Mouse (Mus musculus) forebrain, embryonic 11.5 days (tissue): ENCODE measurements around the gene Pygo2. TPM values are rescaled to one million over a fixed set of nuclear protein-coding genes. Genes with fewer than 3 reads are reported as not detected.

Experiments
- ATAC-seq: fragments of 200-750 bp; cut with Nextera tagmentation; replicated peaks from 2 replicates; pipeline ENCODE4 v1.8.0; 2017; ENCODE audit warnings: moderate TSS enrichment; ENCODE audit not compliant: low FRiP score
- DNase-seq: peaks from one replicate; pipeline ENCODE4 v3.0.0-alpha.2; 2017; ENCODE audit warnings: low spot score
- H3K27ac ChIP-seq: fragments of 300-500 bp; sonication (generic); 2 replicates; pipeline ENCODE4 v1.5.1; 2014; ENCODE audit warnings: low read depth, low read length
- H3K27me3 ChIP-seq: fragments of 300-500 bp; sonication (generic); 2 replicates; pipeline ENCODE4 v1.6.1; 2014; ENCODE audit warnings: mild to moderate bottlenecking, low read length, mixed read lengths; ENCODE audit not compliant: control insufficient read depth, insufficient read depth
- H3K36me3 ChIP-seq: fragments of 300-500 bp; sonication (generic); 2 replicates; pipeline ENCODE4 v1.6.1; 2014; ENCODE audit warnings: mild to moderate bottlenecking, low read length, moderate library complexity, mixed read lengths; ENCODE audit not compliant: control insufficient read depth, insufficient read depth
- H3K4me1 ChIP-seq: fragments of 300-500 bp; sonication (generic); replicated peaks from 2 replicates; pipeline ENCODE4 v1.6.1; 2014; ENCODE audit warnings: low read length, mixed read lengths; ENCODE audit not compliant: control insufficient read depth, insufficient read depth
- H3K4me2 ChIP-seq: fragments of 300-500 bp; sonication (generic); 2 replicates; pipeline ENCODE4 v1.6.1; 2014; ENCODE audit warnings: low read depth, mild to moderate bottlenecking, low read length, moderate library complexity, mixed read lengths; ENCODE audit not compliant: severe bottlenecking
- H3K4me3 ChIP-seq: fragments of 300-500 bp; sonication (generic); 2 replicates; pipeline ENCODE4 v1.5.1; 2014; ENCODE audit warnings: low read depth, low read length
- H3K9ac ChIP-seq: fragments of 300-500 bp; sonication (generic); 2 replicates; pipeline ENCODE4 v1.6.1; 2014; ENCODE audit warnings: low read length
- H3K9me3 ChIP-seq: fragments of 300-500 bp; sonication (generic); 2 replicates; pipeline ENCODE4 v1.6.1; 2016; ENCODE audit warnings: low read length, mixed read lengths; ENCODE audit not compliant: control insufficient read depth
- WGBS: fragments of 180-500 bp; shearing (Covaris S2); extraction: QIAGEN DNeasy Blood & Tissue Kit; methylation state at CpG from one replicate; pipeline ENCODE4 v1.1.7; 2014; 5-methylcytosine and 5-hydroxymethylcytosine counted together
- polyA plus RNA-seq: library from polyadenylated mRNA; unstranded; fragments of >200 nt; fragmentation: Nextera tagmentation; extraction: Ambion mirVana; gene quantifications from 2 replicates; pipeline ENCODE4 v1.2.1, GENCODE M21; 2014

Gene Pygo2
- polyA plus RNA-seq, 1 experiment from 2014 or later, result 53.9 TPM

GRCm38 (mm10) chr3:89432606-89433005 lies 2.6 kb downstream of the Pygo2 start:
- Histone ChIP-seq H3K4me2 (no peak overlapping the region), H3K4me1 (peaks cover 13% of the 10 kb centered on the region), H3K27ac (no peak overlapping the region), H3K4me3 (no peak overlapping the region), H3K9ac (no peak overlapping the region), H3K36me3 (peaks cover 4% of the 10 kb centered on the region), H3K9me3 (no peaks in the 10 kb centered on the region), H3K27me3 (no peaks in the 10 kb centered on the region)
- WGBS, result 94% methylated on average over 8 of the region's 8 CpGs
- DNase-seq (no peak), ATAC-seq (no peak)

GRCm38 (mm10) chr3:89434532-89434931 lies 4.5 kb downstream of the Pygo2 start:
- Histone ChIP-seq H3K4me1 (peaks cover 13% of the 10 kb centered on the region), H3K36me3 (peaks cover 4% of the 10 kb centered on the region), H3K4me3 (no peak overlapping the region), H3K9ac (no peak overlapping the region; the same call in 1 of the 2 replicates), H3K9me3 (no peaks in the 10 kb centered on the region), H3K27ac (0 out of 2 replicates have a peak overlapping the region, but pooled peaks have one; percentile 15), H3K27me3 (no peaks in the 10 kb centered on the region), H3K4me2 (no peak overlapping the region)
- DNase-seq, result no peak
- ATAC-seq, result no peak
- WGBS, result 86% methylated on average over 11 of the region's 11 CpGs

GRCm38 (mm10) chr3:89435041-89435440 lies 5.0 kb downstream of the Pygo2 start:
- H3K9ac ChIP-seq, result no peak overlapping the region; the same call in 1 of the 2 replicates
- H3K36me3 ChIP-seq, result peaks cover 4% of the 10 kb centered on the region
- H3K4me1 ChIP-seq, result peaks cover 13% of the 10 kb centered on the region
- no peak overlapping the region for H3K4me3 ChIP-seq
- H3K4me2 ChIP-seq, result no peak overlapping the region
- H3K27ac ChIP-seq, result 0 out of 2 replicates have a peak overlapping the region, but pooled peaks have one; percentile 15
- WGBS, result 63% methylated on average over 7 of the region's 7 CpGs
- ATAC-seq, result no peak
- no peak for DNase-seq
- H3K27me3 ChIP-seq, result no peaks in the 10 kb centered on the region
- H3K9me3 ChIP-seq, result no peaks in the 10 kb centered on the region

GRCm38 (mm10) chr3:89436176-89437113 lies 6.4 kb downstream of the Pygo2 start, which contains the start of gene Pbxip1:
Pbxip1 (plus strand) TSS chr3:89436706.
- DNase-seq, result peak; percentile 90
- Histone ChIP-seq H3K9me3 (no peaks in the 10 kb centered on the region), H3K27me3 (no peaks in the 10 kb centered on the region), H3K36me3 (peaks cover 4% of the 10 kb centered on the region), H3K27ac (peak within 1 kb of the TSS; percentile 13; the same call in 1 of the 2 replicates), H3K4me3 (peak within 1 kb of the TSS; percentile 30), H3K9ac (peak within 1 kb of the TSS; percentile 41), H3K4me2 (peak within 1 kb of the TSS; percentile 63), H3K4me1 (peaks cover 8% of the 10 kb centered on the region; the same call in 1 of the 2 replicates)
- peak; percentile 76 for ATAC-seq
- 5% methylated on average over 16 of the region's 16 CpGs for WGBS

GRCm38 (mm10) chr3:89437269-89437668 lies 7.3 kb downstream of the Pygo2 start:
- H3K9me3 ChIP-seq, result no peaks in the 10 kb centered on the region
- 25% methylated on average over 5 of the region's 5 CpGs for WGBS
- peaks cover 8% of the 10 kb centered on the region; the same call in 1 of the 2 replicates for H3K4me1 ChIP-seq
- H3K9ac ChIP-seq, result peak overlapping the region; percentile 41
- peak overlapping the region; percentile 30 for H3K4me3 ChIP-seq
- ATAC-seq (no peak), DNase-seq (no peak)
- H3K36me3 ChIP-seq, result peaks cover 4% of the 10 kb centered on the region
- H3K27ac ChIP-seq, result no peak overlapping the region
- H3K4me2 ChIP-seq, result peak overlapping the region; percentile 63
- no peaks in the 10 kb centered on the region for H3K27me3 ChIP-seq

GRCm38 (mm10) chr3:89440691-89441090 lies 10.7 kb downstream of the Pygo2 start:
- WGBS, result 97% methylated on average over 2 of the region's 2 CpGs
- H3K4me1 ChIP-seq, result peaks cover 4% of the 10 kb centered on the region; the same call in 1 of the 2 replicates
- H3K9me3 ChIP-seq, result no peaks in the 10 kb centered on the region
- no peaks in the 10 kb centered on the region for H3K36me3 ChIP-seq
- H3K27ac ChIP-seq, result no peak overlapping the region
- no peak overlapping the region for H3K4me3 ChIP-seq
- no peaks in the 10 kb centered on the region for H3K27me3 ChIP-seq
- no peak overlapping the region for H3K9ac ChIP-seq
- no peak for ATAC-seq
- no peak overlapping the region for H3K4me2 ChIP-seq
- DNase-seq, result no peak

DNA sequence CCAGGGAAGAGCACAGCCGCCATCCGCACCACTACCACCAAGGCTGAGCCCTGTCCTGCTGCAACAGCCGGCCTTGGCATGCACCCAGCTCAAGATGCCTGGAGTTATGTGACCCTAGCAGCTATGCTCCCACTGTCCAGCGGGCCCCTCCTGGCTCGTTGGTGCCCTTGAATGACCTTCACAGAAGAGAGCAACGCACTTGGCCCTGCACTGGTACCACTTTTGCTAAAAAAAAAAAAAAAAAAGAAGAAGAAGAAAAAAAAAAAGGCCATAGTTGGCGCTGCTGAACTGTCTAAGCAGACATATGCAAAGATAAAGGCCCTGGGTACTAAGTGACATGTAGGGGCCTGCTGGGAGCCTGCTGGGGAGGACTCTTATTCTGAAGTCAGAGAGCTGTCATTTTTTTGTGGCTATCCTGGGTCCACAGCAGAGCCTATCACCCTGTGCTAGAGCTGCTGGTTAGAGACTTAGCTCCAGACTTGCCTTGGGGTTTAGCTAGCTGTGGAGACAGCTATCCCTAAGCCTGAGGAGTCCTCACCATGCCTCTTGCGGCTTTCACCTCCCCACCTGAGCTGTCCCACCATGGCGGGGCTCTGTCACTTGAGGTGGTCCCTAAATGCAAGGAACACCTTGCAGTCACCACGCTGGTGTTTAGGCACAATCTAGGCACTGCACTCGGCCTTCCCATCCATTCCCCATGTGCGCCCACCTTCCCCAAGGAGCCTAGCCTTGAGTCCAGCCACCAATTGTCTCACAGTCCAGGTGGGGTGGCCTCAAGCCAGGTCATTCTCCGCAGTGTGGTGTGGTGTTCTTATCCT lies 18.9 kb downstream of the Pygo2 start:
- DNase-seq, result no peak
- 76% methylated on average over 13 of the region's 13 CpGs for WGBS

DNA sequence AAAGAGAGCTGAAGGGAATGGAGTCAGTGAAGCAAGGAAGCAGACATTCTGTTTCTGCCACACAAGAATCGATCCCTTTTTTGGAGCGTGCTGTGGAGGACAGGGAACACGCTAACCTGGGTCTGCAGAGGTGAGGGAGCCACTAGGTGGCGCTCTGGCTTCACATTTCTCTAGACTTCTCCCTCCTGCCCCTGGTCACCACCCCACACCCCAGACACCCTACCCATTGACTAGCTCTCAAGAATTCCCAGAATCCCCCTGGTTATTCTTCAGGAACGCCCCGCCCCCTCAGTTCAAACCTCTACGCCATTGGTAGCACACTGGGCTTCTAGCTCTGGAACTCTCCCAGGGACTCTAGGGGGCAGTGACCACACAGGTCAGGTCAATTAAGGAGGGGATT lies 19.5 kb downstream of the Pygo2 start:
- peak; percentile 83 for DNase-seq
- 44% methylated on average over 7 of the region's 7 CpGs for WGBS
- Histone ChIP-seq H3K4me2 (no peak overlapping the region), H3K27ac (no peak overlapping the region), H3K9me3 (no peaks in the 10 kb centered on the region), H3K4me3 (no peak overlapping the region), H3K4me1 (no peaks in the 10 kb centered on the region), H3K9ac (no peak overlapping the region), H3K27me3 (no peaks in the 10 kb centered on the region; the same call in 1 of the 2 replicates), H3K36me3 (no peaks in the 10 kb centered on the region)
- ATAC-seq, result no peak

More for the DNA sequence above, 18.9 kb downstream of the Pygo2 start:
- no peak overlapping the region for H3K4me3 ChIP-seq
- H3K27ac ChIP-seq, result no peak overlapping the region
- no peak overlapping the region for H3K4me2 ChIP-seq
- H3K9ac ChIP-seq, result no peak overlapping the region
- H3K36me3 ChIP-seq, result no peaks in the 10 kb centered on the region
- ATAC-seq, result no peak
- no peaks in the 10 kb centered on the region for H3K9me3 ChIP-seq
- no peaks in the 10 kb centered on the region for H3K27me3 ChIP-seq
- H3K4me1 ChIP-seq, result no peaks in the 10 kb centered on the region
